Mouse (Mus musculus) limb, embryonic 11.5 days (tissue): ENCODE results near the gene Tnrc18. TPM values are rescaled to one million over a fixed set of nuclear protein-coding genes. Genes with fewer than 3 reads are reported as not detected.

Experiments used
- ATAC-seq: fragments of 200-750 bp; cut with Nextera tagmentation; 2 replicates; pipeline ENCODE4 v1.8.0; 2017; ENCODE audit warnings: low read depth; ENCODE audit not compliant: insufficient number of reproducible peaks, low FRiP score, low TSS enrichment
- DNase-seq: peaks from one replicate; pipeline ENCODE4 v3.0.0-alpha.2; 2015; ENCODE audit warnings: low spot score
- H3K27ac ChIP-seq: fragments of 300-500 bp; sonication (generic); replicated peaks from 2 replicates; pipeline ENCODE4 v1.5.1; 2014; ENCODE audit warnings: low read depth, mild to moderate bottlenecking, low read length
- H3K27me3 ChIP-seq: fragments of 300-500 bp; sonication (generic); 2 replicates; pipeline ENCODE4 v1.6.1; 2014; ENCODE audit warnings: mild to moderate bottlenecking, low read length, mixed read lengths; ENCODE audit not compliant: control insufficient read depth, insufficient read depth
- H3K36me3 ChIP-seq: fragments of 300-500 bp; sonication (generic); 2 replicates; pipeline ENCODE4 v1.6.1; 2014; ENCODE audit warnings: mild to moderate bottlenecking, low read length, moderate library complexity, mixed read lengths; ENCODE audit not compliant: control insufficient read depth, insufficient read depth
- H3K4me1 ChIP-seq: fragments of 300-500 bp; sonication (generic); 2 replicates; pipeline ENCODE4 v1.6.1; 2014; ENCODE audit warnings: low read length, mixed read lengths; ENCODE audit not compliant: control insufficient read depth, insufficient read depth
- H3K4me2 ChIP-seq: fragments of 300-500 bp; sonication (generic); 2 replicates; pipeline ENCODE4 v1.6.1; 2014; ENCODE audit warnings: low read depth, mild to moderate bottlenecking, moderate library complexity; ENCODE audit not compliant: severe bottlenecking
- H3K4me3 ChIP-seq: fragments of 300-500 bp; sonication (generic); 2 replicates; pipeline ENCODE4 v1.5.1; 2014; ENCODE audit warnings: low read depth, low read length
- H3K9ac ChIP-seq: fragments of 300-500 bp; sonication (generic); 2 replicates; pipeline ENCODE4 v1.6.1; 2014; ENCODE audit warnings: mild to moderate bottlenecking, low read length
- H3K9me3 ChIP-seq: fragments of 300-500 bp; sonication (generic); 2 replicates; pipeline ENCODE4 v1.6.1; 2016; ENCODE audit warnings: low read length; ENCODE audit not compliant: control insufficient read depth
- WGBS: fragments of 180-500 bp; shearing (Covaris S2); extraction: QIAGEN DNeasy Blood & Tissue Kit; methylation state at CpG from one replicate; pipeline ENCODE4 v1.1.7; 2014; 5-methylcytosine and 5-hydroxymethylcytosine counted together
- polyA plus RNA-seq: library from polyadenylated mRNA; unstranded; fragments of >200 nt; fragmentation: Nextera tagmentation; extraction: Ambion mirVana; gene quantifications from 2 replicates; pipeline ENCODE4 v1.2.1, GENCODE M21; 2014

The Tnrc18 gene
- polyA plus RNA-seq, 1 experiment from 2014 or later: 42.2 TPM

DNA sequence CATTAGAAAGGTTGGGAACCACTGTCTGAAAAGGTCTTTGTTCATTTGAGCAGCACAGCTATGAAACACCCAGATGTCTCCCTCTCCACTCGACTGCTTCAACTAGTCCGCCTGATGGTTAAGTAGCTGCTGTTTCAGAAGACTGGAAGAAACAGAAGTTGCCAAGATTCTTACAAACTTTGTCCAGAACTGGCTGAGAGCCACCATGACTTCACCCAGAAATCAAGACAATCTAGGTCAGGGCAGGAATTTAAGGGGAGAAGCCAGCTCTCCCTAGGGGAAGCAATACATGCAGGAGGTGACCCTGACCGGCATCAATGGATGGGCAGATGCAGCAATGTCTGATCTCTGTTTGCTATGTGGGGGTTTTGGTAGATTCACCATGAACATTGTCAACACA, 135.6 kb downstream of the Tnrc18 start:
- no peak overlapping the region for H3K4me3 ChIP-seq
- WGBS: 88% methylated on average over 3 of the region's 3 CpGs

GRCm38 (mm10) chr5:142679065-142679464, 138.4 kb downstream of the Tnrc18 start:
- H3K27ac ChIP-seq: no peak overlapping the region
- 79% methylated on average over 1 of the region's 1 CpGs for WGBS
- no peak for DNase-seq
- H3K4me2 ChIP-seq: no peak overlapping the region
- no peaks in the 10 kb centered on the region; the same call in 1 of the 2 replicates for H3K9me3 ChIP-seq
- no peak overlapping the region for H3K4me3 ChIP-seq
- ATAC-seq: no peak
- H3K27me3 ChIP-seq: no peaks in the 10 kb centered on the region
- no peak overlapping the region for H3K9ac ChIP-seq
- no peaks in the 10 kb centered on the region for H3K4me1 ChIP-seq
- H3K36me3 ChIP-seq: no peaks in the 10 kb centered on the region

More for the DNA sequence above, 135.6 kb downstream of the Tnrc18 start:
- Histone ChIP-seq H3K36me3 (no peaks in the 10 kb centered on the region), H3K27ac (no peak overlapping the region), H3K4me2 (no peak overlapping the region), H3K9me3 (no peaks in the 10 kb centered on the region; the same call in 1 of the 2 replicates), H3K27me3 (no peaks in the 10 kb centered on the region), H3K9ac (no peak overlapping the region), H3K4me1 (no peaks in the 10 kb centered on the region)
- no peak for ATAC-seq
- DNase-seq: no peak

DNA sequence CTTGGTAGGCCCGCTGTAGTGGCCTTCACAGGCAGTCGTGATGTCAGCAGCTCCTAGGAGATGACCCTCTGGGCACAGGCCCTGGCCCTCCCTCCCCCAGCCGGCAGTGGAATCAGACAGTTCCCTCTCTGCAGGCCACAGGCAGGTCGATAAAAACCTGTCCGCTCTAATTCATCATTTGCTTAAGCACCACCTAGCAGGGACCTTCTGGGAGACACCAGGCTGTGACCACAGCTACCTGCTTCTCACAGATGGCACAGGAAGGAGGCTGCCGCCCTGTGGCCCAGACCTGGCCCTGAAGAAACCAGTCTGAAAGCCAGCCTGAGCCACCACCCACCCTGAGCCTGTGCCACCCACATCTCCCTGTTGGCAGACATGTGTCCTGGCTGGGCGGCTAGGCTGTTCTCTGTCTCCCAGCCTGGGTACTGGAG, 139.3 kb downstream of the Tnrc18 start:
- Histone ChIP-seq H3K36me3 (no peaks in the 10 kb centered on the region), H3K27me3 (no peaks in the 10 kb centered on the region), H3K27ac (no peak overlapping the region), H3K9ac (no peak overlapping the region), H3K4me3 (no peak overlapping the region), H3K4me2 (no peak overlapping the region), H3K9me3 (no peaks in the 10 kb centered on the region), H3K4me1 (no peaks in the 10 kb centered on the region)
- DNase-seq: no peak
- 69% methylated on average over 7 of the region's 7 CpGs for WGBS
- ATAC-seq: no peak

Other genes starting within 250 kb of the Tnrc18 start
- 0.59 and 0.74 TPM in 2 replicates for gene Mmd2, start 208.9 kb downstream of the Tnrc18 start, polyA plus RNA-seq
- 62.4 and 64.4 TPM in 2 replicates for gene Wipi2, start 190.0 kb downstream of the Tnrc18 start, polyA plus RNA-seq
- gene Slc29a4, start 125.2 kb downstream of the Tnrc18 start, polyA plus RNA-seq: 12.9 and 13.0 TPM in 2 replicates
- gene Fbxl18, start 77.8 kb upstream of the Tnrc18 start, polyA plus RNA-seq: 10.2 and 11.1 TPM in 2 replicates
- gene Actb, start 89.1 kb upstream of the Tnrc18 start, polyA plus RNA-seq: 16,455 and 16,911 TPM in 2 replicates
- gene Fscn1, start 142.7 kb upstream of the Tnrc18 start, polyA plus RNA-seq: 678 and 708 TPM in 2 replicates